Mouse (Mus musculus) left cerebral cortex, postnatal 4 days (tissue): Measurements from ENCODE around the gene Ferd3l. TPM values are rescaled to one million over a fixed set of nuclear protein-coding genes. Genes with fewer than 3 reads are reported as not detected.

ENCODE experiments used
- DNase-seq: peaks from one replicate; pipeline ENCODE4 v3.0.0-alpha.2; 2022
- intact Hi-C: fragments of 180-260 bp; cut with DNase I; formaldehyde crosslinking; loops from one replicate; pipeline ENCODE4 v1.15.1; 2025
- total RNA-seq, 2 experiments: library from RNA; stranded (reverse); gene quantifications; 2 replicates each; pipeline ENCODE4 v1.2.3; 2021

The Ferd3l gene
- total RNA-seq = not detected

GRCm38 (mm10) chr12:33928331-33929192, at the start of gene Ferd3l:
TSS of gene Ferd3l (plus strand) at chr12:33928425.
- no peak for DNase-seq
- intact Hi-C loops = no loop called here

- intact Hi-C loops = no loop called here
- DNase-seq = peak; percentile 9
Observed at GRCm38 (mm10) chr12:33893956-33894355, 34.3 kb upstream of the Ferd3l start.

GRCm38 (mm10) chr12:33894621-33895020, 33.6 kb upstream of the Ferd3l start:
- no peak for DNase-seq
- intact Hi-C loops = no loop called here

GRCm38 (mm10) chr12:33926751-33927150, 1.5 kb upstream of the Ferd3l start:
- intact Hi-C loops = no loop called here
- no peak for DNase-seq

GRCm38 (mm10) chr12:33927334-33928098, 709 bp upstream of the Ferd3l start:
- intact Hi-C loops = no loop called here
- DNase-seq = no peak

GRCm38 (mm10) chr12:33952843-33953242, 24.6 kb downstream of the Ferd3l start:
- no peak for DNase-seq
- intact Hi-C loops = loop anchor here (5.0 to 10.0 kb wide), 2 partner anchors 348 to 694 kb away; no protein-coding TSS in a partner anchor

GRCm38 (mm10) chr12:33954931-33955565, 26.8 kb downstream of the Ferd3l start:
- DNase-seq = no peak
- intact Hi-C loops = loop anchor here (5.0 to 10.0 kb wide), 3 partner anchors 350 to 692 kb away; no protein-coding TSS in a partner anchor

- intact Hi-C loops = loop anchor here (5.0 to 10.0 kb wide), 2 partner anchors 351 to 473 kb away; no protein-coding TSS in a partner anchor
- peak; percentile 15 for DNase-seq
Observed at GRCm38 (mm10) chr12:33955606-33956295, 27.5 kb downstream of the Ferd3l start.

- DNase-seq = no peak
- intact Hi-C loops = loop anchor here (5.0 to 10.0 kb wide), 2 partner anchors 352 to 474 kb away; no protein-coding TSS in a partner anchor
Observed at GRCm38 (mm10) chr12:33956576-33957399, 28.6 kb downstream of the Ferd3l start.

GRCm38 (mm10) chr12:33957400-33958240, 29.4 kb downstream of the Ferd3l start, which contains the start of gene Twist1:
TSS of gene Twist1 (plus strand) at chr12:33957671.
- DNase-seq = peak; percentile 32

GRCm38 (mm10) chr12:33958241-33959194, 30.3 kb downstream of the Ferd3l start:
- DNase-seq = peak; percentile 18
- intact Hi-C loops = loop anchor here (5.0 to 10.0 kb wide), 2 partner anchors 354 to 476 kb away; no protein-coding TSS in a partner anchor

More at GRCm38 (mm10) chr12:33957400-33958240, 29.4 kb downstream of the Ferd3l start, which contains the start of gene Twist1:
- intact Hi-C loops = loop anchor here (5.0 to 10.0 kb wide), 2 partner anchors 353 to 475 kb away; no protein-coding TSS in a partner anchor

GRCm38 (mm10) chr12:33959206-33959605, 31.0 kb downstream of the Ferd3l start:
- intact Hi-C loops = loop anchor here (5.0 to 10.0 kb wide), 2 partner anchors 354 to 477 kb away; no protein-coding TSS in a partner anchor
- no peak for DNase-seq

- no peak for DNase-seq
- intact Hi-C loops = loop anchor here (5.0 to 10.0 kb wide), 2 partner anchors 355 to 478 kb away; no protein-coding TSS in a partner anchor
Observed at GRCm38 (mm10) chr12:33959846-33960245, 31.6 kb downstream of the Ferd3l start.

GRCm38 (mm10) chr12:33961013-33961412, 32.8 kb downstream of the Ferd3l start:
- DNase-seq = no peak
- intact Hi-C loops = no loop called here

GRCm38 (mm10) chr12:33962118-33962772, 34.0 kb downstream of the Ferd3l start:
- DNase-seq = peak; percentile 54
- intact Hi-C loops = no loop called here

- no peak for DNase-seq
- intact Hi-C loops = no loop called here
Observed at GRCm38 (mm10) chr12:33962773-33963130, 34.5 kb downstream of the Ferd3l start.
